16 mouse cellular contexts compared by ENCODE assay signal in genomic region chr15:85383477-85383876, GRCm38 (mm10). TPM values are rescaled to one million over a fixed set of nuclear protein-coding genes. Genes with fewer than 3 reads are reported as not detected.
A peak's percentile ranks its signal among the peaks of the same experiment; 100 is the strongest.
DNase-seq lines count a peak whose midpoint lies in the region; ATAC-seq and TF ChIP-seq lines count a peak whose summit lies in the region.
"Had no signal": no experiment of that assay in that cellular context is flagged by ENCODE, and none has a peak within 500 bp of the region (broad histone marks: within the 10 kb centered on the region; RNA-seq: fewer than 3 reads in every experiment).

No protein-coding gene starts in this region.

- no peak overlapping the region for H3K4me3 ChIP-seq in liver, postnatal 0 days (ENCODE audit: low read depth, low read length)
- H3K4me3 ChIP-seq in liver, embryonic 11.5 days (ENCODE audit: low read depth, low read length) = no peak overlapping the region
- no peak overlapping the region for H3K4me3 ChIP-seq in lung, embryonic 15.5 days
- H3K4me3 ChIP-seq: embryonic facial prominence, embryonic 10.5 days; forebrain, embryonic 12.5 days; limb, embryonic 15.5 days had no signal

- no peaks in the 10 kb centered on the region for H3K9me3 ChIP-seq in liver, postnatal 0 days (ENCODE audit: low read length)
- no peaks in the 10 kb centered on the region for H3K9me3 ChIP-seq in liver, embryonic 11.5 days (ENCODE audit: control insufficient read depth, low read length)
- H3K9me3 ChIP-seq in lung, embryonic 15.5 days = no peaks in the 10 kb centered on the region
- H3K9me3 ChIP-seq: embryonic facial prominence, embryonic 10.5 days; forebrain, embryonic 12.5 days; limb, embryonic 15.5 days had no signal

- TF ChIP-seq CTCF in liver, postnatal 0 days (IDR thresholded peaks at IDR 0.05; ENCODE audit: low read depth) = 0 out of 2 replicates have a peak, but pooled peaks have one; percentile 8

- H3K4me2 ChIP-seq in liver, postnatal 0 days (ENCODE audit: low read depth, low read length) = no peak overlapping the region
- H3K4me2 ChIP-seq in liver, embryonic 11.5 days = no peak overlapping the region
- H3K4me2 ChIP-seq in lung, embryonic 15.5 days = no peak overlapping the region
- H3K4me2 ChIP-seq: forebrain, embryonic 12.5 days; limb, embryonic 15.5 days; midbrain, embryonic 11.5 days had no signal

- WGBS in liver, postnatal 0 days (ENCODE audit: insufficient replicate concordance) = 50% methylated on average over 9 of the region's 9 CpGs
- WGBS in liver, embryonic 11.5 days = 55% methylated on average over 9 of the region's 9 CpGs
- 45% methylated on average over 9 of the region's 9 CpGs for WGBS in lung, embryonic 15.5 days

- intact Hi-C loops in heart, postnatal 25 days (cut with DNase I) = no loop called here

- no peaks in the 10 kb centered on the region for H3K27me3 ChIP-seq in liver, postnatal 0 days (ENCODE audit: insufficient read depth, low read length)
- H3K27me3 ChIP-seq in liver, embryonic 11.5 days (replicated peaks; ENCODE audit: control insufficient read depth, insufficient read depth, low read length) = no peaks in the 10 kb centered on the region
- H3K27me3 ChIP-seq in lung, embryonic 15.5 days = no peaks in the 10 kb centered on the region
- H3K27me3 ChIP-seq: forebrain, embryonic 12.5 days; limb, embryonic 15.5 days had no signal

- TF ChIP-seq EP300 in liver, postnatal 0 days (IDR thresholded peaks at IDR 0.05; ENCODE audit: low read depth) = no peak

- ATAC-seq in liver, postnatal 0 days = no peak
- no peak for ATAC-seq in liver, embryonic 11.5 days (replicated peaks; ENCODE audit: low FRiP score)
- no peak for ATAC-seq in lung, embryonic 15.5 days (ENCODE audit: borderline replicate concordance, extremely low read depth, low FRiP score, low TSS enrichment)
- no peak for ATAC-seq in CD4-positive, CD25-positive, alpha-beta regulatory T cell, adult 4 months

- H3K4me1 ChIP-seq in liver, postnatal 0 days (ENCODE audit: insufficient read depth) = no peaks in the 10 kb centered on the region
- H3K4me1 ChIP-seq in liver, embryonic 11.5 days (replicated peaks; ENCODE audit: control insufficient read depth, insufficient read depth, low read length) = no peaks in the 10 kb centered on the region
- H3K4me1 ChIP-seq in lung, embryonic 15.5 days = peaks cover 13% of the 10 kb centered on the region; the same call in 1 of the 2 replicates
- H3K4me1 ChIP-seq: embryonic facial prominence, embryonic 10.5 days; limb, embryonic 15.5 days had no signal

- H3K27ac ChIP-seq in liver, postnatal 0 days (ENCODE audit: low read depth) = no peak overlapping the region
- no peak overlapping the region for H3K27ac ChIP-seq in liver, embryonic 11.5 days (ENCODE audit: low read depth, low read length)
- peak overlapping the region; percentile 24; the same call in 1 of the 2 replicates for H3K27ac ChIP-seq in lung, embryonic 15.5 days
- H3K27ac ChIP-seq: embryonic facial prominence, embryonic 10.5 days; forebrain, embryonic 12.5 days; limb, embryonic 15.5 days had no signal

- no peak overlapping the region for H3K9ac ChIP-seq in liver, postnatal 0 days (replicated peaks)
- no peak overlapping the region for H3K9ac ChIP-seq in liver, embryonic 11.5 days (ENCODE audit: low read depth, low read length)
- H3K9ac ChIP-seq in lung, embryonic 15.5 days = no peak overlapping the region
- H3K9ac ChIP-seq: forebrain, embryonic 12.5 days; limb, embryonic 15.5 days had no signal

- DNase-seq in heart, adult 11 months = peak; percentile 88
- no peak for DNase-seq in heart, postnatal 25 days (ENCODE audit: low spot score)
- DNase-seq in liver, postnatal 0 days = no peak
- DNase-seq in liver, embryonic 11.5 days (ENCODE audit: low spot score) = no peak
- peak; percentile 48 to 68 for DNase-seq in lung, postnatal 4 days
- DNase-seq in left cerebral cortex, adult 9 months (ENCODE audit: low spot score in 2 of 2) = no peak
- DNase-seq: cerebellum, adult 8-10 months; gastrocnemius, postnatal 25 days; right cerebral cortex, postnatal 4 days; thymus, postnatal 14 days had no signal

- H3K36me3 ChIP-seq in liver, postnatal 0 days (replicated peaks; ENCODE audit: insufficient read depth, low read length) = peaks cover 28% of the 10 kb centered on the region
- H3K36me3 ChIP-seq in liver, embryonic 11.5 days (ENCODE audit: control insufficient read depth, insufficient read depth, low read length) = peaks cover 5% of the 10 kb centered on the region; the same call in 1 of the 2 replicates
- peaks cover 32% of the 10 kb centered on the region for H3K36me3 ChIP-seq in lung, embryonic 15.5 days

RNA-seq across cellular contexts. Expression of gene Atxn10, which starts 47.4 kb away (rescaled TPM):
- 10 to 100 TPM; 73.8 to 84.8 TPM for total RNA-seq in heart, postnatal 25 days (2021)
- polyA plus RNA-seq in liver, postnatal 0 days (2015; fragmentation: Nextera tagmentation; extraction: Ambion mirVana) = 77.7 and 83.3 TPM in 2 replicates
- polyA plus RNA-seq in liver, embryonic 11.5 days (2014; fragmentation: Nextera tagmentation; extraction: Ambion mirVana) = 196 and 215 TPM in 2 replicates
- 344 and 350 TPM in 2 replicates for polyA plus RNA-seq in lung, embryonic 15.5 days (2015; fragmentation: Nextera tagmentation; extraction: Ambion mirVana)
- polyA plus RNA-seq in CD4-positive, CD25-positive, alpha-beta regulatory T cell, adult 4 months (2017; shearing (Covaris generic)) = 100 to 1,000 TPM; 105 to 109 TPM

Comparison
In these comparisons a context has a peak if more than half of its experiments do, and no peak if none do; other contexts are left out.
1. DNase-seq: peak in heart, adult 11 months (single experiment) and lung, postnatal 4 days (2 of 2); none in heart, postnatal 25 days (single experiment), liver, postnatal 0 days (single experiment), liver, embryonic 11.5 days (single experiment) and left cerebral cortex, adult 9 months (0 of 2).